Mouse (Mus musculus): Measurements from ENCODE around the gene Samd5. TPM values are rescaled to one million over a fixed set of nuclear protein-coding genes. Genes with fewer than 3 reads are reported as not detected.

The Samd5 gene
- total RNA-seq, 4 experiments from 2014 or later, result 2.5 to 16.0 (median 6.7) TPM

DNA sequence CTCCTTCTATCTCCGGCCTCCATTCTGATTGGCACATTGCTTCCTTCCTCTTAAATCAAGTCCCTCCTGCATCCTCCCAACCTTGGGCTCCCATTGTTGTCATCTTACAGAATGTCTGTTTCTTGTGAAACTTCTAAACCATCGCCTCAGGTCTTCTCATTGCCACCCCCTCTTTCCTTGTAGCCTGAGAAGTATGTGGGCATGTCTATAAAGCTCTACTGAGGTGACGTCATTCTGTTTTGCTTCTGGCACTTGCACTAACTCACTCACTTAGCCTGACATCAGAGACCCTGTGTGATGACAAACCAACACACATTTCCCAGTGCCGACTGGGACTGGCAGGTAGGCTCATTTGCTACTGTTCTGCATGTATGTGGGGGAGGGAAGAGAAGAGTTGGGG, 100.9 kb downstream of the Samd5 start:
- no peak for DNase-seq

Other genes starting within 250 kb of the Samd5 start
- 10 to 100 TPM; 29.1 to 43.0 (median 31.7) TPM for gene Stxbp5, start 225.9 kb upstream of the Samd5 start, total RNA-seq (2022)

Data from adrenal gland, adult 8-10 months (tissue).